Mouse (Mus musculus): ENCODE measurements around the gene Abca6. TPM values are rescaled to one million over a fixed set of nuclear protein-coding genes. Genes with fewer than 3 reads are reported as not detected.

The Abca6 gene
- 0.17 and 0.18 TPM in 2 replicates for polyA plus RNA-seq (2014; fragmentation: Nextera tagmentation; extraction: Ambion mirVana)

DNA sequence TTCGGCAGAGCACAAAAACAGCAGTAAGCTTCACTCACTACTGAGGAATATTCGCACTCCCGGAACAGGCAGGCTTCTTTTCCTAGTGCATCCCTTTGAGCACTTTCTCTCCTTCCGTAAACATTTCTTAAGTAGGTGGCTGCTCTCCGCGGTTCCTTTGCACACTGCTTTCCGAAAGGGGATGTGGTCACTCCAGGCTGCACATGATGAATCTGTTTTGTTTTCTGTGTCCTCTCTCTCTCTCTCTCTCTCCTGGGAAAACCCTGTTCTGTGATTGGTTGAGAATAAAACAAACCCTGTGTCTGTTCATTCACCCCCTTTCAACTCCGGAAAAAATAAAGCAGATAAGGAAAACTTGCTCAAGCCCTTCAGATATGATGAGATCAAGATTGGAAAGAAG, at the start of gene Abca6:
TSS of gene Abca6 (minus strand) at position 243 of the 400 bp plus-strand sequence.
- H3K27me3 ChIP-seq (ENCODE audit: control insufficient read depth, insufficient read depth, low read length) = no peaks in the 10 kb centered on the region
- H3K9me3 ChIP-seq (ENCODE audit: control insufficient read depth, low read length) = no peaks in the 10 kb centered on the region
- H3K4me1 ChIP-seq (ENCODE audit: control insufficient read depth, insufficient read depth, low read length) = no peaks in the 10 kb centered on the region
- H3K4me3 ChIP-seq (ENCODE audit: low read depth, low read length) = no peak within 1 kb of the TSS
- no peaks in the 10 kb centered on the region for H3K36me3 ChIP-seq (ENCODE audit: control insufficient read depth, insufficient read depth, low read length)
- no peak within 1 kb of the TSS for H3K9ac ChIP-seq (replicated peaks; ENCODE audit: low read depth, low read length)
- ATAC-seq (ENCODE audit: low read depth) = no peak
- peak within 1 kb of the TSS; percentile 14; the same call in 1 of the 2 replicates for H3K4me2 ChIP-seq (ENCODE audit: low read depth, low read length)
- no peak within 1 kb of the TSS for H3K27ac ChIP-seq (ENCODE audit: low read depth, low read length)
- WGBS = 25% methylated on average over 8 of the region's 8 CpGs

DNA sequence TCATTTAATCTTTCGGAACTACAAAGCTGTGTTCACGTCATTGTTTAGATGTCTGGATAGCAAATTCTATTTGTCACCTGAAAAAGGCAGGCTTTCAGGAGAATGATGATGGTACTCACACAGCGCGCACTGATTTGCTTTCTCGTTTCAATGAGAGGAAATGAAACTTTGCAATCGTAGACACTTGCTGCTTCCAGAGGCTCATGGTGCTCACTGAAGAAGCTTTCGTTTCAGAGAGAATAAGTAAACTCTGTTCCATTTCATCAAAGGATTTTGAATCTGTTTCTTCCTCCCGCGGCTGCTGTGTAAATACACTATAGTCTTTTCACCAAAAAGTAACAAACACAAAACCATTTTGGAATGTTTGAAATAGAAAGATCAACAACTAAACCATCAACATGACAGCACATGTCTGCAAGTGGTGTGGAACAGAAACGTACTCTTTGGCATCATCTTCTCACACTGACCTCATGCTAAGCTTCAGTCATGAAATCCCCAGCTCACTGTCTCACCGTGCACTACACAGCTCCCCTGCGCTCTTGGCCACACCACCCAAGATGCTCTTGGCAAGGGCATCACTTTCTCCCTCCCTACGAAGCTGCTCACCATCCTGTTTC, 46.4 kb upstream of the Abca6 start:
- WGBS = 86% methylated on average over 13 of the region's 13 CpGs
- Histone ChIP-seq H3K27me3 (ENCODE audit: control insufficient read depth, insufficient read depth, low read length) (no peaks in the 10 kb centered on the region), H3K4me2 (ENCODE audit: low read depth, low read length) (no peak overlapping the region), H3K27ac (ENCODE audit: low read depth, low read length) (no peak overlapping the region), H3K4me1 (ENCODE audit: control insufficient read depth, insufficient read depth, low read length) (no peaks in the 10 kb centered on the region), H3K36me3 (ENCODE audit: control insufficient read depth, insufficient read depth, low read length) (0 out of 2 replicates have a peak, but pooled peaks cover 3% of the 10 kb centered on the region), H3K9me3 (ENCODE audit: control insufficient read depth, low read length) (no peaks in the 10 kb centered on the region), H3K4me3 (ENCODE audit: low read depth, low read length) (no peak overlapping the region), H3K9ac (replicated peaks; ENCODE audit: low read depth, low read length) (no peak overlapping the region)
- no peak for ATAC-seq (ENCODE audit: low read depth)

DNA sequence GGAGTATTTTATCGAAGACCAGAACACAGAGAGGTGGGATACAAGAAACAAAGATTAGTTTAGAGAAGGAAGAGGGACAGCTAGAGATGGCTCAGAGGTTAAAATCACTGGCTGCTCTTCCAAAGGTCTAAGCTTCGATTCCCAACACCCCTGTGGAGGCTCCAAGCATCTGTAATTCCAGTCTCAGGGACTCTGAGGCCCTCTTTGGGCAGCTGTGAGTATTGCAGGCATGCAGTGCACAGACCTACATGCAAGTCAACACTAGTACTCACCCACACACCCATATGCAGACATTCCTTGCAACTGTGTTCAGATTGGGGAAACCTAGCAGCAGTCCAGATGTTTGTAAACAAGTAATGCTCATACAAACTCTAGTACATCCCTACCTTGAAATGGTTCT, 39.0 kb upstream of the Abca6 start:
- 74% methylated on average over 2 of the region's 2 CpGs for WGBS
- no peaks in the 10 kb centered on the region for H3K27me3 ChIP-seq (ENCODE audit: control insufficient read depth, insufficient read depth, low read length)
- no peak overlapping the region for H3K4me3 ChIP-seq (ENCODE audit: low read depth, low read length)
- H3K9ac ChIP-seq (replicated peaks; ENCODE audit: low read depth, low read length) = no peak overlapping the region
- H3K4me1 ChIP-seq (ENCODE audit: control insufficient read depth, insufficient read depth, low read length) = no peaks in the 10 kb centered on the region
- H3K27ac ChIP-seq (ENCODE audit: low read depth, low read length) = no peak overlapping the region
- no peak overlapping the region for H3K4me2 ChIP-seq (ENCODE audit: low read depth, low read length)
- no peak for ATAC-seq (ENCODE audit: low read depth)
- no peaks in the 10 kb centered on the region for H3K9me3 ChIP-seq (ENCODE audit: control insufficient read depth, low read length)
- 0 out of 2 replicates have a peak, but pooled peaks cover 3% of the 10 kb centered on the region for H3K36me3 ChIP-seq (ENCODE audit: control insufficient read depth, insufficient read depth, low read length)

DNA sequence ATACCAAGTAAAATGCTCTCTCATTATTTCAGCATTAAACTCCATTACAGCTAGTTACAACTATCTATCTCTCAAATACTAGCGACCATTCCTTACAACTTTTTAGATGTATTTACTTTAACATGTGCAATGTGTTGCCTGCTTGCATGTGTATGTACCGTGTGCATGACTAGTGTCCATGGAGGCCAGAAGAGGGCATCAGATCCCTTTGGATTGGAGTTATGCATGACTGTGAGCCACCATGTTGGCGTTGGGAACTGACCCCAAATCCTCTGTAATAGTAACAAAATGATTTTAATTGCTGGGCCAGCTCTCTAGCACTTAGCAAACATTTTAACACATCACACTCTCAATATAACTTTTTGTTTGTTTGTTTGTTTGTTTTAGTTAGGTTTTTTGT, 36.8 kb upstream of the Abca6 start:
- no peaks in the 10 kb centered on the region for H3K9me3 ChIP-seq (ENCODE audit: control insufficient read depth, low read length)
- H3K27ac ChIP-seq (ENCODE audit: low read depth, low read length) = no peak overlapping the region
- WGBS = 82% methylated on average over 3 of the region's 3 CpGs
- no peak overlapping the region for H3K9ac ChIP-seq (replicated peaks; ENCODE audit: low read depth, low read length)
- H3K27me3 ChIP-seq (ENCODE audit: control insufficient read depth, insufficient read depth, low read length) = no peaks in the 10 kb centered on the region
- no peak for ATAC-seq (ENCODE audit: low read depth)
- no peak overlapping the region for H3K4me3 ChIP-seq (ENCODE audit: low read depth, low read length)
- no peaks in the 10 kb centered on the region for H3K4me1 ChIP-seq (ENCODE audit: control insufficient read depth, insufficient read depth, low read length)
- H3K4me2 ChIP-seq (ENCODE audit: low read depth, low read length) = no peak overlapping the region
- H3K36me3 ChIP-seq (ENCODE audit: control insufficient read depth, insufficient read depth, low read length) = no peaks in the 10 kb centered on the region

DNA sequence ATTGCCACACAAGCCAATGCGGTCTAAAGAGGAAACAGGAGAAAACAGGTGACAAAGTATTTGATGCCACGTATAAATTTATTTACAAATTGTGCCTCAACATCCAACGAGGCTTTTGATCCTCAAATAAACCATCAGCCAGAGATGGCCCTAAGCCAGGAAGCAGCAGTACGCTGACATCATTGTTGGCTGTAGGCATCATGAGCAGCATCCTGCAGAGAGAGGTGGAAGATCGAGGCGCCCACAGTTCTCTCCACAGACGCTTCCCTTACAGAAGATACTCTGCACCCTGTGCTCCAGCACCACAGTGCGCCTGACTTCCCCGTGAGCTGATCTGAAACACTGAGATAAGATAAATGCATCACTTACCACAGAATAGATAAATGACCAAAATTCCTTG, 36.1 kb upstream of the Abca6 start:
- Histone ChIP-seq H3K36me3 (ENCODE audit: control insufficient read depth, insufficient read depth, low read length) (no peaks in the 10 kb centered on the region), H3K27me3 (ENCODE audit: control insufficient read depth, insufficient read depth, low read length) (no peaks in the 10 kb centered on the region), H3K27ac (ENCODE audit: low read depth, low read length) (no peak overlapping the region), H3K9me3 (ENCODE audit: control insufficient read depth, low read length) (no peaks in the 10 kb centered on the region), H3K4me3 (ENCODE audit: low read depth, low read length) (no peak overlapping the region), H3K4me2 (ENCODE audit: low read depth, low read length) (no peak overlapping the region), H3K4me1 (ENCODE audit: control insufficient read depth, insufficient read depth, low read length) (no peaks in the 10 kb centered on the region), H3K9ac (replicated peaks; ENCODE audit: low read depth, low read length) (no peak overlapping the region)
- ATAC-seq (ENCODE audit: low read depth) = no peak
- 78% methylated on average over 9 of the region's 9 CpGs for WGBS

DNA sequence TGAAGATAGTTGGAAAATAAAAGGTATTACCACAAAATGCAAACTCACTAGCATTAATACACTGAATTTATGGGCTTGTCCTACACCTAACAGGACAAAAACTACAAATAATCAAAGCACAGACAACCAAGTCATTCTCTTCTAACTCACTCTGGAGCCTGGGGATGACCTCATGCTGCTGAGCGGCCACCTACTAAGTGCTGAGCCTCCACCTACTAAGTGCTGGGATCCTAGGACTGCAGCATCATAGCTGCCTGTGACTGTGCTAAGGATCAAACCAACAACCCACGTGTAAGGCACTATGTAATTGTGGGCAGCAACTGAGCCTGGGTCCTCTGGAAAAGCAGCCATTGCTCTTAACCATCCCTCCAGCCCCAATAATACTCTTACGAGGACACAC, 34.8 kb upstream of the Abca6 start:
- WGBS = 88% methylated on average over 3 of the region's 3 CpGs
- Histone ChIP-seq H3K27ac (ENCODE audit: low read depth, low read length) (no peak overlapping the region), H3K36me3 (ENCODE audit: control insufficient read depth, insufficient read depth, low read length) (no peaks in the 10 kb centered on the region), H3K9me3 (ENCODE audit: control insufficient read depth, low read length) (no peaks in the 10 kb centered on the region), H3K4me3 (ENCODE audit: low read depth, low read length) (no peak overlapping the region), H3K9ac (replicated peaks; ENCODE audit: low read depth, low read length) (no peak overlapping the region), H3K27me3 (ENCODE audit: control insufficient read depth, insufficient read depth, low read length) (no peaks in the 10 kb centered on the region), H3K4me1 (ENCODE audit: control insufficient read depth, insufficient read depth, low read length) (no peaks in the 10 kb centered on the region), H3K4me2 (ENCODE audit: low read depth, low read length) (no peak overlapping the region)
- no peak for ATAC-seq (ENCODE audit: low read depth)

DNA sequence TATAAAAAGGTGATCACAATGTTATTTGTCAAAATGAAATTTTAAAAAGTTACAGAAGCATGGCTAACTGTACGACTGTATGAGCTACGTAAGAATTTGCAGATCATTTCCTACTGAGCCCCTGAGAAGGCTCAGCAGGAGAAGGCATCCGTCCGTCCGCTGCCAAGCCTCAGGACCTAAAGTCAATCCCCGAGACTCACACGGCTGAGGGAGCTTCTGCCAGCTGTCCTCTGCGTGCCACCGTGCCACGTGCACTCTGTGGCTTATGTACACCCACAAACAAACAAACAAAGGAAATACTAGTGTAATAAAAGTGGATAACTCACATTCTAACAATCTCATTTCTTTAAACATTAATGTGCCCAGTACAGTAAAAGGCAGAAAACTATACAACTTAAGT, 33.3 kb upstream of the Abca6 start:
- no peak for ATAC-seq (ENCODE audit: low read depth)
- no peak overlapping the region for H3K27ac ChIP-seq (ENCODE audit: low read depth, low read length)
- H3K9ac ChIP-seq (replicated peaks; ENCODE audit: low read depth, low read length) = no peak overlapping the region
- no peak overlapping the region for H3K4me2 ChIP-seq (ENCODE audit: low read depth, low read length)
- H3K27me3 ChIP-seq (ENCODE audit: control insufficient read depth, insufficient read depth, low read length) = no peaks in the 10 kb centered on the region
- H3K4me3 ChIP-seq (ENCODE audit: low read depth, low read length) = no peak overlapping the region
- no peaks in the 10 kb centered on the region for H3K9me3 ChIP-seq (ENCODE audit: control insufficient read depth, low read length)
- 70% methylated on average over 10 of the region's 10 CpGs for WGBS
- H3K4me1 ChIP-seq (ENCODE audit: control insufficient read depth, insufficient read depth, low read length) = no peaks in the 10 kb centered on the region
- H3K36me3 ChIP-seq (ENCODE audit: control insufficient read depth, insufficient read depth, low read length) = no peaks in the 10 kb centered on the region

DNA sequence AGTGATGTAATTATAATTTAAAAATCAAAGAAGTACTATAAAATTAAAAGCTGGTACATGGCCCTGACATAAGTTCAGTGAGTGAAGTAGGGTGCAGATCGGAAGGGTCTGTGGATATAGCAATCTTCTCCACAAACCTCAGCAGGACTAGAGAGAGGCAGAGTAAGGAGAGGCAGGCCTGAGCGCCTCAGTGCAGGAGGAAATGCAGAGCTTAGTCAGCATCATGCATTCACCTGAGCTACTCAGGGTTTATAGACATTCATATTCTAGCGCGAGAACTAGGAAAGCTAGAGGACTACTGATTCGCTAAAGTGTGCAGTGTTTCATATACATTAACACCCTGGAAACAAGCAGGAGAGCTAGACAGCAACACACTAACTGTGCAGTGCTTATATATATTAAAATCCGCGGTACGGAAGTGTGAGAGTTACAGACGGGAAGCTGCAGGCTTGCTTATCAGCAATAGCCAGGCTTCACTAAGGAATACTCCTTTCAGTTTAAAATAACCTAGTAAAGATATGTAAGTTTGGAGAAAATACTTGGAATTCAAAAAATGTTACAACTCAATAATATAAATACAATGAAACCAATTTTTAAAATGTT, 32.7 kb upstream of the Abca6 start:
- no peak overlapping the region for H3K4me2 ChIP-seq (ENCODE audit: low read depth, low read length)
- no peaks in the 10 kb centered on the region for H3K4me1 ChIP-seq (ENCODE audit: control insufficient read depth, insufficient read depth, low read length)
- H3K27ac ChIP-seq (ENCODE audit: low read depth, low read length) = no peak overlapping the region
- H3K9ac ChIP-seq (replicated peaks; ENCODE audit: low read depth, low read length) = no peak overlapping the region
- WGBS = 90% methylated on average over 9 of the region's 9 CpGs
- no peak overlapping the region for H3K4me3 ChIP-seq (ENCODE audit: low read depth, low read length)
- H3K9me3 ChIP-seq (ENCODE audit: control insufficient read depth, low read length) = no peaks in the 10 kb centered on the region
- no peaks in the 10 kb centered on the region for H3K27me3 ChIP-seq (ENCODE audit: control insufficient read depth, insufficient read depth, low read length)
- H3K36me3 ChIP-seq (ENCODE audit: control insufficient read depth, insufficient read depth, low read length) = no peaks in the 10 kb centered on the region
- ATAC-seq (ENCODE audit: low read depth) = no peak

DNA sequence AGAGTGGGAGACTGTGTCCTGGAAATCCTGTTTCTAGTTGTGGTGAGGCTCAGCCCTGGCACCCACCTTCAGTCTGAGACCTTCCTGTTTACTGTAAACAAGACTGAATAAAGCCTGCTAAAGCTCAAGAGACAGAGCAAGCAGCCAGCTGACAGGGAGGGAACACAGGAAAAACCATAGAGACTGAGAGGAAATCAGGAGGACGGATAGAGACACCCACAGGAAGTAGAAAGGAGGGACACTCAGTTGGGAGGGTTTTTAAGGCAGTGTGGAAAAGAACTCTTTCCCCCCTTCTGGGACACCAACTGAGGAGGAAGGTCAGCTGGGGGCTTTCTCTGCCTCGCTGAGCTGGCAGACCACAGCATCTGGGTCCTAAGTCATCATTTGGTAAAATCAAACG, 23.2 kb upstream of the Abca6 start:
- H3K9me3 ChIP-seq (ENCODE audit: control insufficient read depth, low read length) = no peaks in the 10 kb centered on the region
- H3K9ac ChIP-seq (replicated peaks; ENCODE audit: low read depth, low read length) = no peak overlapping the region
- H3K4me3 ChIP-seq (ENCODE audit: low read depth, low read length) = no peak overlapping the region
- ATAC-seq (ENCODE audit: low read depth) = no peak
- H3K27ac ChIP-seq (ENCODE audit: low read depth, low read length) = no peak overlapping the region
- H3K4me1 ChIP-seq (ENCODE audit: control insufficient read depth, insufficient read depth, low read length) = no peaks in the 10 kb centered on the region
- whole genome bisulfite sequencing = 67% methylated on average over 3 of the region's 3 CpGs
- H3K4me2 ChIP-seq (ENCODE audit: low read depth, low read length) = no peak overlapping the region
- H3K36me3 ChIP-seq (ENCODE audit: control insufficient read depth, insufficient read depth, low read length) = no peaks in the 10 kb centered on the region; the same call in 1 of the 2 replicates
- no peaks in the 10 kb centered on the region for H3K27me3 ChIP-seq (ENCODE audit: control insufficient read depth, insufficient read depth, low read length)

Data from neural tube, embryonic 14.5 days (tissue).